Mouse (Mus musculus): ENCODE data around the gene Baz2b.

Gene Baz2b

GRCm38 (mm10) chr2:60209703-60210651 lies at the start of gene Baz2b, which contains the start of gene March7:
Gene Baz2b, minus strand, starts transcription at chr2:60209839.
Gene March7, plus strand, starts transcription at chr2:60209887.
- peaks cover 48% of the 10 kb centered on the region for H3K36me3 ChIP-seq (ENCODE audit: insufficient read depth, low read length)
- TF ChIP-seq POU5F1 (IDR thresholded peaks at IDR 0.05; ENCODE audit: borderline replicate concordance, low read length): no peak
- TF ChIP-seq NANOG (IDR thresholded peaks at IDR 0.05; ENCODE audit: borderline replicate concordance, low read length): no peak
- TF ChIP-seq CTCF (conservative IDR thresholded peaks at IDR 0.05; ENCODE audit: low read length): no peak
- H3K4me1 ChIP-seq (replicated peaks; ENCODE audit: low read depth, low read length): peaks cover 51% of the 10 kb centered on the region
- H3K27me3 ChIP-seq (ENCODE audit: insufficient read depth, low read length): no peaks in the 10 kb centered on the region
- H3K4me3 ChIP-seq (replicated peaks; ENCODE audit: low read length): peak within 1 kb of the TSS; percentile 90
- no peaks in the 10 kb centered on the region for H3K9me3 ChIP-seq (ENCODE audit: low read length)

GRCm38 (mm10) chr2:60259186-60259585 lies 49.5 kb upstream of the Baz2b start:
- H3K36me3 ChIP-seq (ENCODE audit: insufficient read depth, low read length): no peaks in the 10 kb centered on the region
- TF ChIP-seq NANOG (IDR thresholded peaks at IDR 0.05; ENCODE audit: borderline replicate concordance, low read length): no peak
- TF ChIP-seq CTCF (conservative IDR thresholded peaks at IDR 0.05; ENCODE audit: low read length): no peak
- no peak for TF ChIP-seq POU5F1 (IDR thresholded peaks at IDR 0.05; ENCODE audit: borderline replicate concordance, low read length)
- H3K27me3 ChIP-seq (ENCODE audit: insufficient read depth, low read length): no peaks in the 10 kb centered on the region
- H3K9me3 ChIP-seq (ENCODE audit: low read length): peaks cover 4% of the 10 kb centered on the region; the same call in 1 of the 2 replicates
- no peak overlapping the region for H3K4me3 ChIP-seq (replicated peaks; ENCODE audit: low read length)
- H3K4me1 ChIP-seq (replicated peaks; ENCODE audit: low read depth, low read length): no peaks in the 10 kb centered on the region

- H3K36me3 ChIP-seq (ENCODE audit: insufficient read depth, low read length): no peaks in the 10 kb centered on the region
- H3K9me3 ChIP-seq (ENCODE audit: low read length): peaks cover 4% of the 10 kb centered on the region; the same call in 1 of the 2 replicates
- H3K27me3 ChIP-seq (ENCODE audit: insufficient read depth, low read length): no peaks in the 10 kb centered on the region
- H3K4me3 ChIP-seq (replicated peaks; ENCODE audit: low read length): no peak overlapping the region
- TF ChIP-seq NANOG (IDR thresholded peaks at IDR 0.05; ENCODE audit: borderline replicate concordance, low read length): no peak
- TF ChIP-seq POU5F1 (IDR thresholded peaks at IDR 0.05; ENCODE audit: borderline replicate concordance, low read length): no peak
- no peak for TF ChIP-seq CTCF (conservative IDR thresholded peaks at IDR 0.05; ENCODE audit: low read length)
- no peaks in the 10 kb centered on the region for H3K4me1 ChIP-seq (replicated peaks; ENCODE audit: low read depth, low read length)
These were observed 47.1 kb upstream of the Baz2b start for GRCm38 (mm10) chr2:60256751-60257150.

GRCm38 (mm10) chr2:60253506-60253905 lies 43.9 kb upstream of the Baz2b start:
- H3K9me3 ChIP-seq (ENCODE audit: low read length): 0 out of 2 replicates have a peak, but pooled peaks cover 4% of the 10 kb centered on the region
- H3K4me3 ChIP-seq (replicated peaks; ENCODE audit: low read length): no peak overlapping the region
- TF ChIP-seq POU5F1 (IDR thresholded peaks at IDR 0.05; ENCODE audit: borderline replicate concordance, low read length): no peak
- no peak for TF ChIP-seq CTCF (conservative IDR thresholded peaks at IDR 0.05; ENCODE audit: low read length)
- no peak for TF ChIP-seq NANOG (IDR thresholded peaks at IDR 0.05; ENCODE audit: borderline replicate concordance, low read length)
- peaks cover 25% of the 10 kb centered on the region for H3K36me3 ChIP-seq (ENCODE audit: insufficient read depth, low read length)
- H3K4me1 ChIP-seq (replicated peaks; ENCODE audit: low read depth, low read length): no peaks in the 10 kb centered on the region
- H3K27me3 ChIP-seq (ENCODE audit: insufficient read depth, low read length): no peaks in the 10 kb centered on the region

GRCm38 (mm10) chr2:60252782-60253181 lies 43.1 kb upstream of the Baz2b start:
- H3K4me3 ChIP-seq (replicated peaks; ENCODE audit: low read length): no peak overlapping the region
- TF ChIP-seq CTCF (conservative IDR thresholded peaks at IDR 0.05; ENCODE audit: low read length) (no peak), NANOG (IDR thresholded peaks at IDR 0.05; ENCODE audit: borderline replicate concordance, low read length) (no peak), POU5F1 (IDR thresholded peaks at IDR 0.05; ENCODE audit: borderline replicate concordance, low read length) (no peak)
- H3K36me3 ChIP-seq (ENCODE audit: insufficient read depth, low read length): peaks cover 28% of the 10 kb centered on the region
- H3K9me3 ChIP-seq (ENCODE audit: low read length): no peaks in the 10 kb centered on the region
- no peaks in the 10 kb centered on the region for H3K27me3 ChIP-seq (ENCODE audit: insufficient read depth, low read length)
- no peaks in the 10 kb centered on the region for H3K4me1 ChIP-seq (replicated peaks; ENCODE audit: low read depth, low read length)

- Histone ChIP-seq H3K9me3 (ENCODE audit: low read length) (no peaks in the 10 kb centered on the region), H3K36me3 (ENCODE audit: insufficient read depth, low read length) (peaks cover 92% of the 10 kb centered on the region), H3K27me3 (ENCODE audit: insufficient read depth, low read length) (no peaks in the 10 kb centered on the region), H3K4me1 (replicated peaks; ENCODE audit: low read depth, low read length) (peaks cover 49% of the 10 kb centered on the region), H3K4me3 (replicated peaks; ENCODE audit: low read length) (no peak overlapping the region)
- TF ChIP-seq CTCF (conservative IDR thresholded peaks at IDR 0.05; ENCODE audit: low read length) (no peak), POU5F1 (IDR thresholded peaks at IDR 0.05; ENCODE audit: borderline replicate concordance, low read length) (no peak), NANOG (IDR thresholded peaks at IDR 0.05; ENCODE audit: borderline replicate concordance, low read length) (no peak)
These were observed 24.9 kb upstream of the Baz2b start for GRCm38 (mm10) chr2:60234506-60234905.

- Histone ChIP-seq H3K4me3 (replicated peaks; ENCODE audit: low read length) (peak overlapping the region; percentile 14; the same call in 1 of the 2 replicates), H3K4me1 (replicated peaks; ENCODE audit: low read depth, low read length) (peaks cover 60% of the 10 kb centered on the region), H3K27me3 (ENCODE audit: insufficient read depth, low read length) (no peaks in the 10 kb centered on the region), H3K9me3 (ENCODE audit: low read length) (no peaks in the 10 kb centered on the region), H3K36me3 (ENCODE audit: insufficient read depth, low read length) (peaks cover 88% of the 10 kb centered on the region)
- TF ChIP-seq NANOG (IDR thresholded peaks at IDR 0.05; ENCODE audit: borderline replicate concordance, low read length) (no peak), CTCF (conservative IDR thresholded peaks at IDR 0.05; ENCODE audit: low read length) (no peak), POU5F1 (IDR thresholded peaks at IDR 0.05; ENCODE audit: borderline replicate concordance, low read length) (no peak)
These were observed 23.5 kb upstream of the Baz2b start for GRCm38 (mm10) chr2:60233147-60233546.

- peaks cover 78% of the 10 kb centered on the region for H3K4me1 ChIP-seq (replicated peaks; ENCODE audit: low read depth, low read length)
- no peak for TF ChIP-seq POU5F1 (IDR thresholded peaks at IDR 0.05; ENCODE audit: borderline replicate concordance, low read length)
- TF ChIP-seq NANOG (IDR thresholded peaks at IDR 0.05; ENCODE audit: borderline replicate concordance, low read length): no peak
- TF ChIP-seq CTCF (conservative IDR thresholded peaks at IDR 0.05; ENCODE audit: low read length): no peak
These were observed 20.7 kb upstream of the Baz2b start for GRCm38 (mm10) chr2:60230361-60230760.

More at GRCm38 (mm10) chr2:60230361-60230760, 20.7 kb upstream of the Baz2b start:
- no peak overlapping the region for H3K4me3 ChIP-seq (replicated peaks; ENCODE audit: low read length)
- peaks cover 66% of the 10 kb centered on the region for H3K36me3 ChIP-seq (ENCODE audit: insufficient read depth, low read length)
- no peaks in the 10 kb centered on the region for H3K9me3 ChIP-seq (ENCODE audit: low read length)
- H3K27me3 ChIP-seq (ENCODE audit: insufficient read depth, low read length): no peaks in the 10 kb centered on the region
